Mouse (Mus musculus) adrenal gland, adult 10 weeks (tissue): ENCODE results near the gene AL607142.1. TPM values are rescaled to one million over a fixed set of nuclear protein-coding genes. Genes with fewer than 3 reads are reported as not detected.

Experiments used
- polyA plus RNA-seq: library from polyadenylated mRNA; stranded (reverse); fragments of 350-450 nt; fragmentation: Illumina TruSeq; extraction: RNeasy Lipid Tissue Mini Kit (QIAGEN cat#74804); gene quantifications from one replicate; pipeline ENCODE4 v1.2.3, GENCODE M21; 2014; ENCODE audit warnings: low read depth, low replicate concordance

The AL607142.1 gene
- not detected for polyA plus RNA-seq

GRCm38 (mm10) chr4:120064696-120065095, at the start of gene AL607142.1:
AL607142.1 (plus strand) TSS chr4:120064996.

Other genes with a start within 250 kb of the AL607142.1 start
- gene Edn2, start 96.2 kb downstream of the AL607142.1 start, polyA plus RNA-seq, result not detected
- gene Foxo6, start 222.4 kb downstream of the AL607142.1 start, polyA plus RNA-seq, result not detected